Mouse (Mus musculus) cerebellum, postnatal 10 days (tissue): Measurements from ENCODE around the gene Spem2.

Experiments used
- DNase-seq, 2 experiments: peaks; one replicate each; pipeline ENCODE4 v3.0.0; 2021; ENCODE audit warnings: mixed read lengths in 2 of 2

Spem2 gene

GRCm38 (mm10) chr11:69799394-69800137 is 18.7 kb downstream of the Spem2 start:
- DNase-seq: peak; percentile 64 to 67

DNA sequence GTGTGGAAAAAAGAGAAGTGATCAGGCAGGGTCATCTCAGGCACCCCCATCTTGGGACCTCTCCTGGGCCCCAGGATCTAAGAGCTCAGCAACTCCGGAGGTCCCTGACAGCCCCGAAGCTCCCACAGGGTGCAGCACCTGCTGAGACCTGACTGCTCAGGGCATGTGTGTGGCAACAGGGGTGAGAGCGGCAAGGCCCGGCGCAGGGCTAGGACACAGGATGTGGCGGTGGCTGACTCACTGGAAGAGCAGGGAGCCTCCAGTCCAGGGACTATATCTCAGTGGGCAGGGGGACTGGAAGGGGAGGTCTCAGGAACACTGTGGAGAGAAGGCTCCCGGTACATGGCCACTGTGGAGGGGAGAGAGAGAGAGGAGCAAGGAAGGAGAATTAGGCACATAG is 20.3 kb downstream of the Spem2 start:
- DNase-seq: no peak

DNA sequence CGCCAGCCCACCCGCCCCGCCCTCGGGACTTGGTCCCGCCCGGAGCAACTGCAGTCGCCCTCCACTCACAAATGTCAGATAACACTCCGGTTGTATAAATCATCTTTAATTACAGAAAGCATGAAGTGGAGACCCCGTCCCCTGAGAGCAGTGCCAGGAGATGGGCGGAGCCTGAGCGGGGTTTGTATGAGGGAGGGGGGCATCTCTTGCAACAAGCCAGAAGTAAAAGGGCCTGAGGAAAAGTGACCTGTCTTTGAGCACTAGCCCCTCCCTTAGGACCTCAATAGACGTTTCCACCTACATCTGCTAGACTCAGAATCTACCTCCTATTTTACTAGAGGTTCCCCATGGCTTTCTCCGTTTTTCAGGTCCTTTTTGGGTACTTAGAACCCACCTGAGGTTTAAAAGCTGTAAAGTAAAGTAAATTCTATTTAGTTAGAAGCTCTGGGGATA is 22.3 kb downstream of the Spem2 start:
- DNase-seq: peak in 1 of 2 experiments; percentile 44

DNA sequence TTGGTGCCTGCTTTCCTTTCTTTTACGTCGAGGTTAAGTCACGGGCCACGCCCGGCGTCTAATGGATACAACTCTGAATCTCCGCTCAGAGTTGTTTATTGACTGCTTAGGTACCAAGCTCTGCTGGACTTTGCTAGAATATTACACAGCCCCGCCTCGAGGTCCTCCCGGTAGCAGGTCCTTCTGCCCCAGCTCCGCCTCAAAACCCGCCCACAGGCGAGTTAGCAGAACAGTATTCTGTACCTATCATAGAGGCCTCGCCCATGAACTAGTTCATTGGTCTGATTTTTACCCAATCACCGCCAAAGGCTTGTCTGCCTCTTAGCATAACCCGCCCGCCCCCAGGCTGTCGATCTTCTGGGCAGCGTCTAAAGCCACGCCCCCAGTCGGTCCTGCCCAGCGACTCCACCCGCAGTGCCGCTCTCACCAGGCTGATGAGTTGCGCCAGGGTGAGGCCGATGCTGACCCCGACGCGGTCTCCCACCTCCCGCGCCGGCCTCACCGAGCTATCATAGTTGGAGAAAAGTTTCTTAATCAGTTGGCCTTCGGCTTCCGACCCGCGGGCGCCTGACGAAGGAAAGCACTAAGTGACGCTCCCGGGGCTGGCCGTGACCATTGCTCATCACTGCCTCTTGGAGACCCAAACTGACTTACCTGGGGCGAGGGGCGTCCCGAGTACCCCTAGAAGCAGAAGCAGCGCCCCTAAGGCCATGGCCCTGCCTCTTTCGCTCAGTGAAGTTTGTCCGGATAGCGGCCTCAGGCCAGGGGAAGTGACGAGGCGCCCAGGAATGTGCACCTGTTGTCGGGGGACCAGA is 22.9 kb downstream of the Spem2 start, which contains the start of gene Chrnb1:
Chrnb1 (minus strand) TSS at position 776 of the 815 bp plus-strand sequence.
- DNase-seq: peak; percentile 94 to 96

DNA sequence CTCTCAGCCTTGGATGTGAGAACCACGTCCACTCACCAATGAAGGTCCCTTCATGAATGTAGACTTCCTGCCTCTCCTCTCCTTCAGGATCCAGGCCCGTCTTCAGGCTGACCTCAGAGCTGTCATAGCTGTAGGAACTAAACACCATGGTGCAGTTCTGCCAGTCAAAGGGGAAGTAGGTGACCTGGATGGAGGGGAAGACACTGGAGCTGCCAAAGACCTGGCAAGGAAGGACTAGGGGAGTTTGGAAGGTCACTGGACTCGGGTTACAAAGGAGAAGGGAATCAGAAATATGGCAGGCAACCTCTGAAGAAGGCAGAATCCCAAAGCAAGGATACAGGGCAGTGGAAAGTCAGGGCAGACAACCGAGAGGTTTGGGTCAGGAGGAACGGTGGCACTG is 24.8 kb downstream of the Spem2 start:
- no peak for DNase-seq

DNA sequence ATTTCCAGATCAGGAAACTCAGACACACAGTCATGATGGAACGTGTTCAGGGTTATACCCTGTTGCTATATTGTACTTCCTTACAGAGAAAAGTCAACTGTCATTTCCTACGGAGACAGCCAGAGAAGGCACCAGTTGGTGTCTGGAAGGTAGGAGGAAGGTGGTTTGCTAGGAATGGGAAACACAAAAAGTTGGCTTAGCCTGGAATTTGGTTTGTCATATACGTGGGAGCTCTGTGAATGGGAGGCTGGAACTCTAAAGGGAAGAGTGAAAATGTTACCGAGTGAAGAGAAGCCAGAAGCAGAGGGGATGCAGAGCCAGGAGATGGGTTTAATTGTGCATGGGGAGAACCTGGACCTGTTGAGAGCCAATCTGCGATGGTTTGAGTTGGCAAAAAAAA is 26.8 kb downstream of the Spem2 start:
- no peak for DNase-seq

DNA sequence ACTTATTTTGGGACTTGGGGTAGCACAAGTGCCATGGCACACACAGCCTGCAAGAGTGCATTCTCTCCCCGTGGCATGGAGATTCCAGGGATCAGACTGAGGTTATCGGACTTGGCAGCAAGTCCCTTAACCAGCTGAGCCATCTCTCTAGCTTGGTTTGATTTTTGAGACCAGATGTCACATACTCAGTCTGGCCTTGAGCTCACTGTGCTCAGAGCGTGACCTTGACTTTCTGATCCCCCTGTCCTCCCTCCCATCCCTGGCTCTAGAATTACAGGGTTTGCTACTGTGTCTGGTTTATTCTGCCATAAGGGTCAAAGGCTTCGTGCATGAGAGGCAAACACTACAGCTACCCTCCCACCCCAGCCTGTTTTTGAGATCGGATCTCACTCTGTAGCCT is 28.8 kb downstream of the Spem2 start:
- DNase-seq: no peak

DNA sequence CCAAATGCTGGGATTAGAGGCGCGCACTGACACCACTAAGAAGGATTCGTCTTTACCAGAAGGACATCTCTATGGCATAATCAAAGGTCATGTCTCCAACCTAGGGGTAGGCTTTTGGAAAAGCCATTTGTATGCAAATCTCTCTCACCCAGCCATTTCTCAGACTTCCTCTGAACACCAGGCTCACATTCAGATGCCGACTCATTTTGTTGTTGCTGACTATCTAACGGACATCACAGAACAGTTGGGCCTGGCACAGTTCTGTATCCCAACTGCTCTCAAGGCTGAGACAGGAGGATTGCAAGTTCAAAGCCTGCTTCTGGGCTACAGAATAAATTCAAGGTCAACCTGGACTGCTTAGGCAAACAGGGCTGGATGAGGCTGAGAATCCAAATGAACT is 31.0 kb downstream of the Spem2 start:
- no peak for DNase-seq

DNA sequence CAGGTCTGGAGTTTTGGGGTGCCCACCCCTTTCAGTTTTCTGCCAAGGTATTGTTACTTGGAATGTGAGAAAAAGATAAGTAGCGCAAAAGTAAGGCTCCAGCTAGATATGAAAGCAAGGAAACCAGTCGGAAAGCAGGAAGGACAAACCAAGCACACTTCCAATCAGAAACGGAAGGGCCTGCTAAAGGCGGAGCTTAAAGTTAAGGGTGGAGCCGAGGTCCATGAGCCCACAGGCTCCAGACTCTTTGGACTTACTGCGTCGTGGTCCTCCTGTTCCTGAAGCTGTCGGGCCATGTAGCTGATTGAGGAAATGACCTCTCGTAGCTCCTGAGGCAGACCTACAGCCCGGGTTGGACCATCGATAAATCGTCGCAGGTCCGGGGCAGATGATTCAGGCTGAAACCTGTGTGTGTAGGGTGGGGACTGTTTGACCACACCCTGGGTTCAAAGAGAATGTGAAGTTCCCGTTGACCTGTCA is 33.4 kb downstream of the Spem2 start:
- no peak for DNase-seq

DNA sequence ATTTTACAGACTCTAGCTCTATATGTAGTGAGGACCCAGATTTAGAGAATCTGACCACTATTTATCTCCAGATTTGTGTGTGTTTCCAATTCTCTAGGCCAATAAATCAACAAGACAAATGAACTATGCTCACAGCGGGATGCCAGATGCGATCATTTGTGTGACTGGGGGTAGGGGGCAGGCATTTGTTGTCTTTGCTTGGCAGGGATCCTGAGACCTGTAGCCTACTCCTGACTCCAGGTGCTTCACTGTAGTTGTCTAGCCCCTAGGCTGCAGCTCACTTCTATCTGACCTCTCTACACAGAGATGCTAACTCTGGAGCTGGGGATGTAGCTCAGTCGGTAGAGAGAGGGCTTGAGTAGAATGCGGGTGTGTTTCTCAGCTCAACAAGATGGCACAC is 36.4 kb downstream of the Spem2 start:
- DNase-seq: no peak

DNA sequence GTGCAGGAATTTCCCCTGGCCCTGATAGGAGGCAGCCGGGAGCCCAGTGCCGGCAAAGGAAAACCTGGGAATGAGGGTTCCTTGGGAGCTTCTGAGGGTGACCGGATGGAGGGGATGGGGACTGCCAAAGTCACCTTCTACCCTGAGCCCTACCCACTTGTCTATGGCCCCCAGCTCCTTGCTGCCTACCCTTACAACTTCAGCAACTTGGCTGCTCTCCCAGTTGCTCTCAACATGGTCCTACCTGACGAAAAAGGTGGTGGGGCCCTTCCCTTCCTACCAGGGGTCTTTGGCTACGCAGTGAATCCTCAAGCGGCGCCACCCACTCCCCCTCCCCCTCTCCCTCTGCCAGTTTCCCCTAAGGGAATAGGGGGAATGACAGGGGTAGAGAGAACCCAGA is 39.3 kb downstream of the Spem2 start:
- DNase-seq: peak in 1 of 2 experiments; percentile 37

- DNase-seq: peak; percentile 64 to 74
Observed at GRCm38 (mm10) chr11:69778258-69778982, 39.8 kb downstream of the Spem2 start.

DNA sequence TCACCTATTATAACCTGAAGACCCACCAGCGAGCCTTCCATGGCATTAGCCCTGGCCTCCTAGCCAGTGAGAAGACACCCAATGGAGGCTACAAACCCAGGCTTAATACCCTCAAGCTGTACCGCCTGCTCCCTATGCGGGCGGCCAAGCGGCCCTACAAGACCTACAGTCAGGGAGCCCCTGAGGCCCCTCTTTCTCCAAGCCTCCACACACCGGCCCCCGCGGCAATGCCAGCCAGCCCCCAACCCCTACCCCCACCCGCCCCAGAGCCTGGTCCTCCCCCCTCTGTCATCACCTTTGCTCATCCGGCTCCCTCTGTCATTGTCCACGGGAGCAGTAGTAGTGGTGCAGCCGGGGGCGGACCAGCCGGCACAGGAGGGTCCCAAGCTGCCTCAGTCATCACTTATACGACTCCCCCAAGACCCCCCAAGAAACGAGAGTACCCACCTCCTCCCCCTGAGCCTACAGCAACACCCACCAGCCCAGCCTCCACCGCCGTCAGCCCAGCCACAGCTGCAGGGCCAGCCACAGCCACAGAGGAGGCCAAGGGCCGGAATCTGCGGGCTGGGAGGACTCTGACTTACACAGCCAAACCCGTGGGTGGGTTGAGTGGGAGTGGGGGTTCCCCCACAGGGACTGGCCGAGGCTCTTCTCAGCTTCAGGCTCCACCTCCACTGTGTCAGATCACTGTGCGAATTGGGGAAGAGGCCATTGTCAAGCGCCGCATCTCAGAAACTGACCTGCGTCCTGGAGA is 40.6 kb downstream of the Spem2 start:
- no peak for DNase-seq

GRCm38 (mm10) chr11:69776488-69776887 is 41.8 kb downstream of the Spem2 start:
- no peak for DNase-seq

DNA sequence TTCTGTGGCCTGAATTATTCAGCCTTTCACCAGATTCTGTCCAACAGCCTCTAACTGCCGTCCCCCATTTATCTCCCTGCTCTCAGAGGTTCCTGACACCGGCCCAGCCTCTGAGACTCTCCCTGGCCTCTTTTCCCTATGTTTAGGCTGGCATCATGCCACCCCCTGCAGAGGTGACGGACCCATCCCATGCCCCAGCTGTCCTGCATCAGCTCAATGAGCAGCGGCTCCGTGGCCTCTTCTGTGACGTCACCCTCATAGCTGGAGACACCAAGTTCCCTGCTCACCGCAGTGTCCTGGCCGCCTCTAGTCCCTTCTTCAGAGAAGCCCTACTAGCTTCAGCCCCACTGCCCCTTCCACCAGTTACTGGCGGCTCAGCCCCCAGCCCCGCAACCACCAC is 42.5 kb downstream of the Spem2 start:
- DNase-seq: peak; percentile 70 to 79

DNA sequence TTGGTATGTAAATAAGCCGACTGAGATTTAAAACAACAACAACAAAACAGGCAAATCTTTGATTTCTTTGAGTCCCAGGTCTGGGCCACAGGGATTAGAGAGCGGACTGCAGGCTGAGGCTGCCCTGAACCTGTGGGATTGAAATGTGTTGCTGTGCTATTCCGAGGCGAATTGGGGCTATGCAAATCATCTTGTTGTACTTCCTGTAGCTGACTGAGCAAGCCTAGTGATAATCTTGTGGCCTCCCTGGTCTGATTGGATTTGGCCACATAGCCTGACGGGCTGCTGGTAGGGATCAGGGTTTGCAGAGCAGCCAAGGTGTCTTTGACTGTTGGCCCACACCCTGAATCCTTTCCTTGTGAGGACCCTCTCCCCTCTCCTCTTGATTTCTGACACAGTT is 43.3 kb downstream of the Spem2 start:
- no peak for DNase-seq

- no peak for DNase-seq
Observed at GRCm38 (mm10) chr11:69767625-69767909, 50.7 kb downstream of the Spem2 start.

- DNase-seq: no peak
Observed at GRCm38 (mm10) chr11:69766872-69767624, 51.2 kb downstream of the Spem2 start.
